ENCODE assay signal across 9 mouse cellular contexts in genomic region chr10:81365073-81365472, GRCm38 (mm10). TPM values are rescaled to one million over a fixed set of nuclear protein-coding genes. Genes with fewer than 3 reads are reported as not detected.
DNase-seq lines count a peak whose midpoint lies in the region; ATAC-seq and TF ChIP-seq lines count a peak whose summit lies in the region.
"Had no signal": no experiment of that assay in that cellular context is flagged by ENCODE, and none has a peak within 500 bp of the region (broad histone marks: within the 10 kb centered on the region; RNA-seq: fewer than 3 reads in every experiment).

No protein-coding gene starts in this region.

- H3K27me3 ChIP-seq in kidney, postnatal 0 days (ENCODE audit: insufficient read depth, low read length), result no peaks in the 10 kb centered on the region
- peaks cover 33% of the 10 kb centered on the region for H3K27me3 ChIP-seq in forebrain, embryonic 12.5 days
- no peaks in the 10 kb centered on the region for H3K27me3 ChIP-seq in liver, postnatal 0 days (ENCODE audit: insufficient read depth, low read length)

- ATAC-seq in kidney, postnatal 0 days (replicated peaks; ENCODE audit: low FRiP score, low read depth), result no peak
- ATAC-seq in forebrain, embryonic 12.5 days (ENCODE audit: low FRiP score), result peak; percentile 19; the same call in 1 of the 2 replicates
- no peak for ATAC-seq in liver, postnatal 0 days

- H3K4me2 ChIP-seq in kidney, postnatal 0 days (ENCODE audit: low read length), result peak overlapping the region; percentile 52; the same call in 1 of the 2 replicates
- H3K4me2 ChIP-seq in forebrain, embryonic 12.5 days, result 0 out of 2 replicates have a peak overlapping the region, but pooled peaks have one; percentile 64
- H3K4me2 ChIP-seq in liver, postnatal 0 days (ENCODE audit: low read depth, low read length), result no peak overlapping the region

- WGBS in kidney, postnatal 0 days, result 42% methylated on average over 4 of the region's 4 CpGs
- WGBS in forebrain, embryonic 12.5 days, result 24% methylated on average over 4 of the region's 4 CpGs
- 49% methylated on average over 4 of the region's 4 CpGs for WGBS in liver, postnatal 0 days (ENCODE audit: insufficient replicate concordance)

- H3K4me1 ChIP-seq in kidney, postnatal 0 days (replicated peaks; ENCODE audit: insufficient read depth, low read length), result peaks cover 18% of the 10 kb centered on the region
- peaks cover 30% of the 10 kb centered on the region for H3K4me1 ChIP-seq in bone marrow macrophage, adult 2 months (ENCODE audit: control insufficient read depth, insufficient read depth, low read length)
- H3K4me1 ChIP-seq in forebrain, embryonic 12.5 days, result peaks cover 56% of the 10 kb centered on the region
- H3K4me1 ChIP-seq in liver, postnatal 0 days (ENCODE audit: insufficient read depth), result peaks cover 50% of the 10 kb centered on the region

- DNase-seq in kidney, postnatal 0 days (ENCODE audit: low spot score), result no peak
- no peak for DNase-seq in kidney, adult 9 months
- DNase-seq in liver, postnatal 0 days, result peak; percentile 42
- DNase-seq in spleen, postnatal 4 days (ENCODE audit: low spot score in 2 of 2), result no peak
- DNase-seq in ovary, postnatal 10 days (ENCODE audit: low spot score), result no peak
- DNase-seq in c-Kit-positive CD71-positive TER-119-positive erythroid progenitor cells, embryonic 14.5 days (ENCODE audit: low spot score), result no peak
- DNase-seq: left cerebral cortex, postnatal 4 days had no signal

- H3K9ac ChIP-seq in kidney, postnatal 0 days (ENCODE audit: low read depth, low read length), result peak overlapping the region; percentile 39; the same call in 1 of the 2 replicates
- no peak overlapping the region for H3K9ac ChIP-seq in forebrain, embryonic 12.5 days
- H3K9ac ChIP-seq in liver, postnatal 0 days (replicated peaks), result no peak overlapping the region

- no peaks in the 10 kb centered on the region for H3K9me3 ChIP-seq in kidney, postnatal 0 days (replicated peaks; ENCODE audit: low read length)
- no peaks in the 10 kb centered on the region for H3K9me3 ChIP-seq in forebrain, embryonic 12.5 days
- no peaks in the 10 kb centered on the region for H3K9me3 ChIP-seq in liver, postnatal 0 days (ENCODE audit: low read length)

- no peak overlapping the region for H3K27ac ChIP-seq in kidney, postnatal 0 days
- peak overlapping the region; percentile 37 for H3K27ac ChIP-seq in bone marrow macrophage, adult 2 months (ENCODE audit: insufficient read depth, low read depth, low read length)
- no peak overlapping the region for H3K27ac ChIP-seq in forebrain, embryonic 12.5 days
- 0 out of 2 replicates have a peak overlapping the region, but pooled peaks have one; percentile 50 for H3K27ac ChIP-seq in liver, postnatal 0 days (ENCODE audit: low read depth)

- TF ChIP-seq POLR2A in bone marrow macrophage, adult 2 months (IDR thresholded peaks at IDR 0.05; ENCODE audit: borderline replicate concordance, low read depth, low read length), result no peak

- H3K4me3 ChIP-seq in kidney, postnatal 0 days (replicated peaks; ENCODE audit: low read depth, low read length), result no peak overlapping the region
- H3K4me3 ChIP-seq in bone marrow macrophage, adult 2 months (ENCODE audit: insufficient read depth, low read length), result no peak overlapping the region
- H3K4me3 ChIP-seq in forebrain, embryonic 12.5 days (replicated peaks), result no peak overlapping the region
- no peak overlapping the region for H3K4me3 ChIP-seq in liver, postnatal 0 days (ENCODE audit: low read depth, low read length)

- TF ChIP-seq CTCF in kidney, postnatal 0 days (IDR thresholded peaks at IDR 0.05; ENCODE audit: low read depth), result no peak
- TF ChIP-seq CTCF in bone marrow macrophage, adult 2 months (IDR thresholded peaks at IDR 0.05; ENCODE audit: low read depth, low read length), result no peak
- TF ChIP-seq CTCF in liver, postnatal 0 days (IDR thresholded peaks at IDR 0.05; ENCODE audit: low read depth), result no peak

- TF ChIP-seq EP300 in liver, postnatal 0 days (IDR thresholded peaks at IDR 0.05; ENCODE audit: low read depth), result no peak

- H3K36me3 ChIP-seq in kidney, postnatal 0 days (ENCODE audit: insufficient read depth, low read length), result peaks cover 34% of the 10 kb centered on the region
- peaks cover 40% of the 10 kb centered on the region for H3K36me3 ChIP-seq in forebrain, embryonic 12.5 days (replicated peaks)
- peaks cover 76% of the 10 kb centered on the region for H3K36me3 ChIP-seq in liver, postnatal 0 days (replicated peaks; ENCODE audit: insufficient read depth, low read length)

RNA-seq across cellular contexts. Expression of gene 4930404N11Rik, which starts 0.5 kb away (rescaled TPM):
- 0.45 and 0.59 TPM in 2 replicates for polyA plus RNA-seq in kidney, postnatal 0 days (2015; fragmentation: Nextera tagmentation; extraction: Ambion mirVana)
- polyA plus RNA-seq in bone marrow macrophage, adult 2 months (2012; ENCODE audit: insufficient read depth, insufficient read length, missing spikeins), result not detected in 2 replicates
- 0.36 and 1.2 TPM in 2 replicates for polyA plus RNA-seq in forebrain, embryonic 12.5 days (2016; fragmentation: Nextera tagmentation; extraction: Ambion mirVana)
- polyA plus RNA-seq in liver, postnatal 0 days (2015; fragmentation: Nextera tagmentation; extraction: Ambion mirVana), result 0.71 and 0.94 TPM in 2 replicates

RNA-seq across cellular contexts. Expression of gene Mfsd12, which starts 7.8 kb away (rescaled TPM):
- polyA plus RNA-seq in kidney, postnatal 0 days (2015; fragmentation: Nextera tagmentation; extraction: Ambion mirVana), result 11.3 and 11.6 TPM in 2 replicates
- 80.9 and 86.2 TPM in 2 replicates for polyA plus RNA-seq in bone marrow macrophage, adult 2 months (2012; ENCODE audit: insufficient read depth, insufficient read length, missing spikeins)
- polyA plus RNA-seq in forebrain, embryonic 12.5 days (2016; fragmentation: Nextera tagmentation; extraction: Ambion mirVana), result 8.2 and 8.4 TPM in 2 replicates
- 6.8 and 7.9 TPM in 2 replicates for polyA plus RNA-seq in liver, postnatal 0 days (2015; fragmentation: Nextera tagmentation; extraction: Ambion mirVana)

RNA-seq across cellular contexts. Expression of gene Fzr1, which starts 13.2 kb away (rescaled TPM):
- 67.5 and 70.6 TPM in 2 replicates for polyA plus RNA-seq in kidney, postnatal 0 days (2015; fragmentation: Nextera tagmentation; extraction: Ambion mirVana)
- polyA plus RNA-seq in bone marrow macrophage, adult 2 months (2012; ENCODE audit: insufficient read depth, insufficient read length, missing spikeins), result 32.6 and 35.0 TPM in 2 replicates
- polyA plus RNA-seq in forebrain, embryonic 12.5 days (2016; fragmentation: Nextera tagmentation; extraction: Ambion mirVana), result 145 and 148 TPM in 2 replicates
- polyA plus RNA-seq in liver, postnatal 0 days (2015; fragmentation: Nextera tagmentation; extraction: Ambion mirVana), result 69.7 and 74.6 TPM in 2 replicates

RNA-seq across cellular contexts. Expression of gene Hmg20b, which starts 14.8 kb away (rescaled TPM):
- polyA plus RNA-seq in kidney, postnatal 0 days (2015; fragmentation: Nextera tagmentation; extraction: Ambion mirVana), result 92.4 and 99.0 TPM in 2 replicates
- 52.2 and 53.3 TPM in 2 replicates for polyA plus RNA-seq in bone marrow macrophage, adult 2 months (2012; ENCODE audit: insufficient read depth, insufficient read length, missing spikeins)
- polyA plus RNA-seq in forebrain, embryonic 12.5 days (2016; fragmentation: Nextera tagmentation; extraction: Ambion mirVana), result 92.6 and 97.1 TPM in 2 replicates
- polyA plus RNA-seq in liver, postnatal 0 days (2015; fragmentation: Nextera tagmentation; extraction: Ambion mirVana), result 26.4 and 27.1 TPM in 2 replicates

RNA-seq across cellular contexts. Expression of gene Dohh, which starts 19.2 kb away (rescaled TPM):
- 74.3 and 80.6 TPM in 2 replicates for polyA plus RNA-seq in kidney, postnatal 0 days (2015; fragmentation: Nextera tagmentation; extraction: Ambion mirVana)
- 23.1 and 29.5 TPM in 2 replicates for polyA plus RNA-seq in bone marrow macrophage, adult 2 months (2012; ENCODE audit: insufficient read depth, insufficient read length, missing spikeins)
- polyA plus RNA-seq in forebrain, embryonic 12.5 days (2016; fragmentation: Nextera tagmentation; extraction: Ambion mirVana), result 68.1 and 68.5 TPM in 2 replicates
- polyA plus RNA-seq in liver, postnatal 0 days (2015; fragmentation: Nextera tagmentation; extraction: Ambion mirVana), result 39.3 and 42.1 TPM in 2 replicates

Comparison
In these comparisons a context has a peak if more than half of its experiments do, and no peak if none do; other contexts are left out.
1. H3K27ac ChIP-seq: peak in bone marrow macrophage, adult 2 months (single experiment) and liver, postnatal 0 days (single experiment); none in kidney, postnatal 0 days (single experiment) and forebrain, embryonic 12.5 days (single experiment).